Mouse (Mus musculus): ENCODE measurements around the gene Cks1b. TPM values are rescaled to one million over a fixed set of nuclear protein-coding genes. Genes with fewer than 3 reads are reported as not detected.
A peak's percentile ranks its signal among the peaks of the same experiment; 100 is the strongest.

Gene Cks1b
- polyA plus RNA-seq, 1 experiment from 2014 or later = 229 TPM

GRCm38 (mm10) chr3:89424416-89425140, 6.4 kb upstream of the Cks1b start:
- Histone ChIP-seq H3K4me1 (replicated peaks) (peaks cover 81% of the 10 kb centered on the region), H3K9me3 (replicated peaks) (no peaks in the 10 kb centered on the region), H3K9ac (peak overlapping the region; percentile 22; the same call in 1 of the 2 replicates), H3K27ac (replicated peaks) (peak overlapping the region; percentile 84), H3K4me3 (replicated peaks) (peak overlapping the region; percentile 21), H3K4me2 (peak overlapping the region; percentile 95), H3K27me3 (no peaks in the 10 kb centered on the region), H3K36me3 (replicated peaks) (peaks cover 66% of the 10 kb centered on the region)
- 48% methylated on average over 5 of the region's 5 CpGs for WGBS (ENCODE audit: insufficient replicate concordance)
- ATAC-seq (ENCODE audit: insufficient read depth) = peak; percentile 36

- H3K4me1 ChIP-seq (replicated peaks) = peaks cover 87% of the 10 kb centered on the region
- peak overlapping the region; percentile 63 for H3K4me3 ChIP-seq (replicated peaks)
- peak overlapping the region; percentile 84 for H3K27ac ChIP-seq (replicated peaks)
- H3K4me2 ChIP-seq = peak overlapping the region; percentile 95
- H3K9me3 ChIP-seq (replicated peaks) = no peaks in the 10 kb centered on the region
- no peak for ATAC-seq (ENCODE audit: insufficient read depth)
- H3K9ac ChIP-seq = peak overlapping the region; percentile 72; the same call in 1 of the 2 replicates
- WGBS (ENCODE audit: insufficient replicate concordance) = 45% methylated on average over 6 of the region's 6 CpGs
- no peaks in the 10 kb centered on the region for H3K27me3 ChIP-seq
- peaks cover 53% of the 10 kb centered on the region for H3K36me3 ChIP-seq (replicated peaks)
These were observed 4.5 kb upstream of the Cks1b start for GRCm38 (mm10) chr3:89422556-89423205.

- Histone ChIP-seq H3K27ac (replicated peaks) (peak overlapping the region; percentile 84), H3K4me1 (replicated peaks) (peaks cover 84% of the 10 kb centered on the region)
These were observed 3.8 kb upstream of the Cks1b start for GRCm38 (mm10) chr3:89421810-89422473.

DNA sequence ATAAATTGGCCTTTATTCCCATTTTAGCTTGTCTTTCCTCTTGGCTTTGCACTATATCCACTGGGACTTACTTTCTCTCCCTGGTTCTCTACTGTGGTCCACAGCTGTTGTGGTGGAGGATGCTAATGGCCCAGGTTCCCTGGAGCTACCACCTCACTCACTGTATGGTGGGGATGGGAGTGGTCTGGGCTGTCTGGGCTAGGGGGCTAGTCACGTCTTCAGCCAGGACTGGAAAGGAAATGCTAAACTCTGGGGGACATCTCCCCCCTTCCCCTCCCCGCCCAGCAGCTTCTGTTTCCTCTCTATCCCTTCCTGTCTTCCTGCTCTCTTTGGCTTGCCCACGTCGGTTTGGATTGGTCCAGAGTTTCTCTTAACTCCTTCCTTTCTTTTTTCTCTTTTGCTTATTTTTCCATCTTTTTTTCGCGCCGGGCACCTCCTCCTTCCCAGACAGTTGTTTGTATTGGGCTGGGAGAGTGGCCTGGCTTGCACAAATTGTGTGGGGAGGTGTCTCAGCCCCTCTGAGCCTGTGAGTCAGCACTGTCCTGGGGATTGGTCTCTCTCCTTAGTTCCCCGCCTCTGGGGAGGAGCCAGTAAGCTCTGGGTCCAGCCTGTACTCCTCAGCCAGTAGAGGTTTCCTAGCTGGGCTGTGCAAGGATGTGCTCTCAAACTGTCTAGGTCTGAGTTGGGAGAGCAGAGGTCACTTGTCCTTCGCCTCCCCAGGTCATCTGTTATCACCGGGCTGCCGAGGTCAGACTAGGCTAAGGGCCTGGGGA, 3.0 kb upstream of the Cks1b start:
- Histone ChIP-seq H3K9me3 (replicated peaks) (no peaks in the 10 kb centered on the region), H3K27ac (replicated peaks) (peak overlapping the region; percentile 98), H3K4me3 (replicated peaks) (peak overlapping the region; percentile 63), H3K4me2 (peak overlapping the region; percentile 95), H3K27me3 (no peaks in the 10 kb centered on the region), H3K36me3 (replicated peaks) (peaks cover 45% of the 10 kb centered on the region), H3K4me1 (replicated peaks) (peaks cover 84% of the 10 kb centered on the region), H3K9ac (peak overlapping the region; percentile 72)
- ATAC-seq (ENCODE audit: insufficient read depth) = peak; percentile 68
- WGBS (ENCODE audit: insufficient replicate concordance) = 9% methylated on average over 11 of the region's 11 CpGs

More at GRCm38 (mm10) chr3:89421810-89422473, 3.8 kb upstream of the Cks1b start:
- Histone ChIP-seq H3K9ac (peak overlapping the region; percentile 72), H3K27me3 (no peaks in the 10 kb centered on the region), H3K4me3 (replicated peaks) (peak overlapping the region; percentile 63), H3K9me3 (replicated peaks) (no peaks in the 10 kb centered on the region), H3K4me2 (peak overlapping the region; percentile 95), H3K36me3 (replicated peaks) (peaks cover 46% of the 10 kb centered on the region)
- no peak for ATAC-seq (ENCODE audit: insufficient read depth)
- WGBS (ENCODE audit: insufficient replicate concordance) = 28% methylated on average over 22 of the region's 22 CpGs

GRCm38 (mm10) chr3:89420421-89420820, 2.2 kb upstream of the Cks1b start:
- ATAC-seq (ENCODE audit: insufficient read depth) = no peak
- peak overlapping the region; percentile 98 for H3K27ac ChIP-seq (replicated peaks)
- H3K9me3 ChIP-seq (replicated peaks) = no peaks in the 10 kb centered on the region
- peak overlapping the region; percentile 63 for H3K4me3 ChIP-seq (replicated peaks)
- H3K4me2 ChIP-seq = peak overlapping the region; percentile 95
- 31% methylated on average over 2 of the region's 2 CpGs for WGBS (ENCODE audit: insufficient replicate concordance)
- peaks cover 45% of the 10 kb centered on the region for H3K36me3 ChIP-seq (replicated peaks)
- H3K27me3 ChIP-seq = no peaks in the 10 kb centered on the region
- H3K9ac ChIP-seq = peak overlapping the region; percentile 41
- H3K4me1 ChIP-seq (replicated peaks) = peaks cover 78% of the 10 kb centered on the region

GRCm38 (mm10) chr3:89419981-89420380, 1.8 kb upstream of the Cks1b start:
- 21% methylated on average over 3 of the region's 3 CpGs for WGBS (ENCODE audit: insufficient replicate concordance)
- peak overlapping the region; percentile 81 for H3K9ac ChIP-seq
- peaks cover 45% of the 10 kb centered on the region for H3K36me3 ChIP-seq (replicated peaks)
- peak overlapping the region; percentile 98 for H3K27ac ChIP-seq (replicated peaks)
- H3K9me3 ChIP-seq (replicated peaks) = no peaks in the 10 kb centered on the region
- ATAC-seq (ENCODE audit: insufficient read depth) = no peak
- H3K27me3 ChIP-seq = no peaks in the 10 kb centered on the region
- H3K4me2 ChIP-seq = peak overlapping the region; percentile 95
- H3K4me1 ChIP-seq (replicated peaks) = peaks cover 74% of the 10 kb centered on the region
- peak overlapping the region; percentile 85 for H3K4me3 ChIP-seq (replicated peaks)

DNA sequence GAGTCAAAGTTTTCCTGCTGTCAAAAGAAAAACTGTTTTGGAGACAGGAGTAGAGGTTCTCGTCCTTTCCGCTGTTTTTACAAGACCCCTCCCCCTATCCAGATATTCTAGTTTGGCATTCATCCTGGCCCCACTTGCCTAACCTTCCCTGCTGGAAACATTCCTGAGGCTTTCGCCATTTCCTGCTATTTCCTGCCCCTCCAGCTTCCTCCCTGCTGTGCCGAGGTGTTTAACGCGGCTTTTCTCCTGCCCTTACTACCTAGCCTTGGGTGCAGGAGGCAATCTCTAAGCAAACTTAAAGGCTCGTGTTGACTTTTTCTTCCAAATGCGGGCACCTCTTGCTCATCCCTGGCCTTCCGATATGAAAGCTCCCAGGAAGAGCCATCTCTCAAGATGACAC, 1.4 kb upstream of the Cks1b start:
- 7% methylated on average over 9 of the region's 9 CpGs for WGBS (ENCODE audit: insufficient replicate concordance)
- peaks cover 70% of the 10 kb centered on the region for H3K4me1 ChIP-seq (replicated peaks)

GRCm38 (mm10) chr3:89418861-89419250, 673 bp upstream of the Cks1b start:
- 0% methylated on average over 16 of the region's 16 CpGs for WGBS (ENCODE audit: insufficient replicate concordance)
- Histone ChIP-seq H3K36me3 (replicated peaks) (peaks cover 45% of the 10 kb centered on the region), H3K4me2 (peak overlapping the region; percentile 95), H3K4me1 (replicated peaks) (peaks cover 63% of the 10 kb centered on the region), H3K9ac (peak overlapping the region; percentile 81), H3K27me3 (no peaks in the 10 kb centered on the region), H3K4me3 (replicated peaks) (peak overlapping the region; percentile 85), H3K9me3 (replicated peaks) (no peaks in the 10 kb centered on the region), H3K27ac (replicated peaks) (peak overlapping the region; percentile 98)
- ATAC-seq (ENCODE audit: insufficient read depth) = peak; percentile 7; the same call in 1 of the 2 replicates

More for the DNA sequence above, 1.4 kb upstream of the Cks1b start:
- peak overlapping the region; percentile 85 for H3K4me3 ChIP-seq (replicated peaks)
- peaks cover 45% of the 10 kb centered on the region for H3K36me3 ChIP-seq (replicated peaks)
- H3K27ac ChIP-seq (replicated peaks) = peak overlapping the region; percentile 98
- peak overlapping the region; percentile 81 for H3K9ac ChIP-seq
- ATAC-seq (ENCODE audit: insufficient read depth) = no peak
- no peaks in the 10 kb centered on the region for H3K9me3 ChIP-seq (replicated peaks)
- H3K4me2 ChIP-seq = peak overlapping the region; percentile 95
- no peaks in the 10 kb centered on the region for H3K27me3 ChIP-seq

DNA sequence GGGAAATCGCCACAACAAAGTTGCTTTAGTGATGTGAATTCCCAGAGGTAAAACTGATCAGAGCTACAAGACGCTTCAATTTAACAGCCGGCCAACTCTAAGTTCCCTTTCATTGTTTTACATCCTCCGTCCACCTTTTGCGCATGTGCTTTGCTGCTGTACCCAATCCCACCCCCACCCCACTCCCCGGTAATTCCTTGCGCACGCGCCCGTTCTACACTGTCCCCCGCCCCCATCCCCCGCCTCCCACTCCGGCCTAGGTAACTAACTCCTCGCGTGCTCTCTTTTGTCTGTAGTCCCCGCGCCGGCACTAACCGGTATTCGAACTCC, 378 bp downstream of the Cks1b start:
- peaks cover 44% of the 10 kb centered on the region for H3K36me3 ChIP-seq (replicated peaks)
- peak overlapping the region; percentile 66 for H3K9ac ChIP-seq
- no peaks in the 10 kb centered on the region for H3K9me3 ChIP-seq (replicated peaks)
- H3K4me1 ChIP-seq (replicated peaks) = peaks cover 52% of the 10 kb centered on the region
- peak overlapping the region; percentile 98 for H3K27ac ChIP-seq (replicated peaks)
- no peaks in the 10 kb centered on the region for H3K27me3 ChIP-seq
- peak overlapping the region; percentile 95 for H3K4me2 ChIP-seq
- H3K4me3 ChIP-seq (replicated peaks) = peak overlapping the region; percentile 85
- under 1% methylated on average over 20 of the region's 20 CpGs for WGBS (ENCODE audit: insufficient replicate concordance)
- ATAC-seq (ENCODE audit: insufficient read depth) = peak; percentile 13

DNA sequence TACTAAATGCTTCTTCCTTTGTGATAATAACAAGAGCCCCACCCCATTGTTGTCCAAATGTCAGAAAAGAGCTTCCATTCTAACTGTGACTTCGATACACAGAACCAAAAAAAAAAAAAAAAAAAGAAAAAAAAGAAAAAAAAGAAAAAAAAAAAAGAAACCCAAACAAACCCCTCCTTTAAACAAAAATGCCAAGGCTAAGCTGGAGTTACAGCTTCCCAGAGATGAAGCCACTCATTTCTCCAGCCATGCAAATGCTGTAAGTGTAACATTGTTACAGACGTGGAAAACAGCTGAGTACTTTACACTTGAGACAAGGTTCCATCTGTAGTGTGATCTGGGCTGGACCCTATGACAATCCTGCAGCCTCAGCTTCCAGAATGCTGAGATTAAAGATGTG, 1.1 kb downstream of the Cks1b start:
- WGBS (ENCODE audit: insufficient replicate concordance) = 10% methylated on average over 2 of the region's 2 CpGs
- Histone ChIP-seq H3K4me1 (replicated peaks) (peaks cover 47% of the 10 kb centered on the region), H3K4me3 (replicated peaks) (peak overlapping the region; percentile 85), H3K27me3 (no peaks in the 10 kb centered on the region), H3K27ac (replicated peaks) (peak overlapping the region; percentile 98), H3K9ac (peak overlapping the region; percentile 66), H3K4me2 (peak overlapping the region; percentile 95), H3K36me3 (replicated peaks) (peaks cover 42% of the 10 kb centered on the region), H3K9me3 (replicated peaks) (no peaks in the 10 kb centered on the region)
- ATAC-seq (ENCODE audit: insufficient read depth) = no peak
